Mouse (Mus musculus) megakaryocyte, embryonic 14.5 days (primary cell): ENCODE data around the gene Ntm.

Source experiments
- FLI1 ChIP-seq: IDR thresholded peaks from 2 replicates; pipeline ENCODE4 v1.6.1; 2012; ENCODE audit warnings: low read length, inconsistent platforms, mixed read lengths
- GATA1 ChIP-seq: IDR thresholded peaks from 3 replicates; pipeline ENCODE4 v1.6.1; 2012; ENCODE audit warnings: mixed read lengths, low read length, inconsistent platforms, borderline replicate concordance

- TF ChIP-seq GATA1 (no peak), FLI1 (no peak)
These were observed 951.5 kb downstream of the Ntm start for GRCm38 (mm10) chr9:29011476-29011875.
